Mouse (Mus musculus): Measurements from ENCODE around the gene Kdm2b. TPM values are rescaled to one million over a fixed set of nuclear protein-coding genes. Genes with fewer than 3 reads are reported as not detected.

Kdm2b gene
- polyA plus RNA-seq, 1 experiment from 2014 or later = 92.2 TPM

DNA sequence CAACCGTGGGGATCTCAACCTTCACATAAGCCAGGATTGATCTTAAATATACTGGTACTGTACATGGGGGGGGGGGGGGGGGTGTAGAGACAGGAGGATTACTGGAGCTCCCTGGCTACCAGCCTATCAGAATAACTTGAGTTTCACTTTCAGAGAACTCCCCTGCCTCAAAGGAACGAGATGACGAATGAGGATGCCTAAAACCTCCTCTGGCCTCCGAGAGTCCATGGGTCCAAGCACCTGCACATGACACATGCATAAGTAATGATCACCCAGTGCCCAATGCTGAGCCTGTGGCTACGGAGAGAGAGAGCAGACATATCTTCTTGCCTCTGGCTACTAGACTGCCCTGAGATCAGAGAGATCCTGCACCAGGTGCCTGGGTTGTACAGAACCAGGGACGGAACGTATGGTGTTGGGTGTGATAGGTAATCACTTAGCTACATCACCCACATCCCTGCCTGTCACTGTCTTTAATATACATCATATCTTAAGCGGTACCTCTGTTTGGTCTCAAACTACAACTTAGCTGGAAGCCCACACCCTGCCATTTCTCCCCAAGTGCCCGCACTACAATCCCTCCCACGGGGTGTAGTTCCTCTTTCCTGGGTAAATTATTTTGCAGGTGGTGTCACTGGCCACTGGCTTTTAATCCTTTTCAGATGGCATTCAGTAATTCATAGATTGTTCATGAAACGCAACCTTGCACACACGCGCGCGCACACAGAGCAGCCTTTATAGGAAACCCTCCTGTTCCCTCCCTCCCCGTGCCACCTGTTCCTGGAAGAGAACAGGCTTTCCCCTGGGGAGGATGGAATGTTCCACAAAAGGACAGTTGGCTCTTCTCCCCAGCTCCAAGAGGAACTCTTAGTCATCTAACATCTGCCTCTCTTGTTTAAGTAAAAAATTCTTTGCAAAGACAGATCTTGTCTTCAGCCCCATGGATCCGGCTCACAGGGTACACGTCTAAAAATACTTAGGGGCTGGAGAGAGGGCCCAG, 7.9 kb upstream of the Kdm2b start:
- Histone ChIP-seq H3K9me3 (ENCODE audit: low read length) (no peaks in the 10 kb centered on the region), H3K27me3 (ENCODE audit: insufficient read depth, low read length) (no peaks in the 10 kb centered on the region), H3K36me3 (ENCODE audit: insufficient read depth, low read length) (no peaks in the 10 kb centered on the region), H3K4me1 (ENCODE audit: insufficient read depth, low read length) (peaks cover 19% of the 10 kb centered on the region), H3K9ac (replicated peaks; ENCODE audit: low read length) (no peak overlapping the region), H3K4me3 (ENCODE audit: low read length) (no peak overlapping the region), H3K27ac (ENCODE audit: low read length) (no peak overlapping the region), H3K4me2 (replicated peaks; ENCODE audit: low read depth, low read length) (no peak overlapping the region)
- 82% methylated on average over 18 of the region's 18 CpGs for WGBS
- ATAC-seq (ENCODE audit: low FRiP score, low TSS enrichment) = no peak

GRCm38 (mm10) chr5:122994910-122995309, 5.3 kb upstream of the Kdm2b start:
- no peaks in the 10 kb centered on the region for H3K9me3 ChIP-seq (ENCODE audit: low read length)
- no peak for ATAC-seq (ENCODE audit: low FRiP score, low TSS enrichment)
- no peaks in the 10 kb centered on the region for H3K36me3 ChIP-seq (ENCODE audit: insufficient read depth, low read length)
- WGBS = 0% methylated on average over 1 of the region's 1 CpGs
- no peak overlapping the region for H3K4me3 ChIP-seq (ENCODE audit: low read length)
- peaks cover 41% of the 10 kb centered on the region for H3K4me1 ChIP-seq (ENCODE audit: insufficient read depth, low read length)
- peak overlapping the region; percentile 70 for H3K27ac ChIP-seq (ENCODE audit: low read length)
- no peaks in the 10 kb centered on the region for H3K27me3 ChIP-seq (ENCODE audit: insufficient read depth, low read length)
- H3K4me2 ChIP-seq (replicated peaks; ENCODE audit: low read depth, low read length) = peak overlapping the region; percentile 52
- peak overlapping the region; percentile 0; the same call in 1 of the 2 replicates for H3K9ac ChIP-seq (replicated peaks; ENCODE audit: low read length)

- H3K9ac ChIP-seq (replicated peaks; ENCODE audit: low read length) = peak overlapping the region; percentile 40
- no peaks in the 10 kb centered on the region for H3K27me3 ChIP-seq (ENCODE audit: insufficient read depth, low read length)
- ATAC-seq (ENCODE audit: low FRiP score, low TSS enrichment) = peak; percentile 93
- H3K9me3 ChIP-seq (ENCODE audit: low read length) = no peaks in the 10 kb centered on the region
- peak overlapping the region; percentile 52 for H3K4me2 ChIP-seq (replicated peaks; ENCODE audit: low read depth, low read length)
- peaks cover 46% of the 10 kb centered on the region for H3K4me1 ChIP-seq (ENCODE audit: insufficient read depth, low read length)
- peak overlapping the region; percentile 78 for H3K27ac ChIP-seq (ENCODE audit: low read length)
- no peaks in the 10 kb centered on the region for H3K36me3 ChIP-seq (ENCODE audit: insufficient read depth, low read length)
- peak overlapping the region; percentile 33 for H3K4me3 ChIP-seq (ENCODE audit: low read length)
- WGBS = 5% methylated on average over 5 of the region's 5 CpGs
Observed at GRCm38 (mm10) chr5:122994303-122994846, 4.8 kb upstream of the Kdm2b start.

- Histone ChIP-seq H3K4me3 (ENCODE audit: low read length) (peak overlapping the region; percentile 33; the same call in 1 of the 2 replicates), H3K27me3 (ENCODE audit: insufficient read depth, low read length) (no peaks in the 10 kb centered on the region), H3K36me3 (ENCODE audit: insufficient read depth, low read length) (no peaks in the 10 kb centered on the region), H3K27ac (ENCODE audit: low read length) (peak overlapping the region; percentile 78; the same call in 1 of the 2 replicates), H3K9me3 (ENCODE audit: low read length) (no peaks in the 10 kb centered on the region), H3K4me1 (ENCODE audit: insufficient read depth, low read length) (peaks cover 47% of the 10 kb centered on the region), H3K9ac (replicated peaks; ENCODE audit: low read length) (peak overlapping the region; percentile 40; the same call in 1 of the 2 replicates), H3K4me2 (replicated peaks; ENCODE audit: low read depth, low read length) (peak overlapping the region; percentile 52)
- no peak for ATAC-seq (ENCODE audit: low FRiP score, low TSS enrichment)
- 36% methylated on average over 2 of the region's 2 CpGs for WGBS
Observed at GRCm38 (mm10) chr5:122993811-122994210, 4.2 kb upstream of the Kdm2b start.

GRCm38 (mm10) chr5:122991350-122992004, 1.9 kb upstream of the Kdm2b start:
- Histone ChIP-seq H3K4me2 (replicated peaks; ENCODE audit: low read depth, low read length) (peak overlapping the region; percentile 96), H3K4me3 (ENCODE audit: low read length) (no peak overlapping the region; the same call in 1 of the 2 replicates), H3K36me3 (ENCODE audit: insufficient read depth, low read length) (no peaks in the 10 kb centered on the region), H3K27me3 (ENCODE audit: insufficient read depth, low read length) (no peaks in the 10 kb centered on the region), H3K9ac (replicated peaks; ENCODE audit: low read length) (peak overlapping the region; percentile 88), H3K27ac (ENCODE audit: low read length) (peak overlapping the region; percentile 4; the same call in 1 of the 2 replicates), H3K9me3 (ENCODE audit: low read length) (no peaks in the 10 kb centered on the region), H3K4me1 (ENCODE audit: insufficient read depth, low read length) (peaks cover 61% of the 10 kb centered on the region)
- 37% methylated on average over 5 of the region's 5 CpGs for WGBS
- no peak for ATAC-seq (ENCODE audit: low FRiP score, low TSS enrichment)

- H3K9me3 ChIP-seq (ENCODE audit: low read length) = no peaks in the 10 kb centered on the region
- peak overlapping the region; percentile 96 for H3K4me2 ChIP-seq (replicated peaks; ENCODE audit: low read depth, low read length)
- H3K9ac ChIP-seq (replicated peaks; ENCODE audit: low read length) = peak overlapping the region; percentile 88
- H3K36me3 ChIP-seq (ENCODE audit: insufficient read depth, low read length) = no peaks in the 10 kb centered on the region
- peak overlapping the region; percentile 96 for H3K27ac ChIP-seq (ENCODE audit: low read length)
- H3K4me1 ChIP-seq (ENCODE audit: insufficient read depth, low read length) = peaks cover 70% of the 10 kb centered on the region
- ATAC-seq (ENCODE audit: low FRiP score, low TSS enrichment) = no peak
- H3K4me3 ChIP-seq (ENCODE audit: low read length) = peak overlapping the region; percentile 80
- 23% methylated on average over 16 of the region's 16 CpGs for WGBS
- no peaks in the 10 kb centered on the region for H3K27me3 ChIP-seq (ENCODE audit: insufficient read depth, low read length)
Observed at GRCm38 (mm10) chr5:122990411-122991160, 963 bp upstream of the Kdm2b start.

- peak; percentile 57 for ATAC-seq (ENCODE audit: low FRiP score, low TSS enrichment)
- Histone ChIP-seq H3K27me3 (ENCODE audit: insufficient read depth, low read length) (no peaks in the 10 kb centered on the region), H3K27ac (ENCODE audit: low read length) (peak overlapping the region; percentile 96), H3K4me1 (ENCODE audit: insufficient read depth, low read length) (peaks cover 66% of the 10 kb centered on the region), H3K9me3 (ENCODE audit: low read length) (no peaks in the 10 kb centered on the region), H3K4me2 (replicated peaks; ENCODE audit: low read depth, low read length) (peak overlapping the region; percentile 96), H3K4me3 (ENCODE audit: low read length) (peak overlapping the region; percentile 80), H3K9ac (replicated peaks; ENCODE audit: low read length) (peak overlapping the region; percentile 88), H3K36me3 (ENCODE audit: insufficient read depth, low read length) (no peaks in the 10 kb centered on the region)
- WGBS = under 1% methylated on average over 25 of the region's 39 CpGs
Observed at GRCm38 (mm10) chr5:122989001-122989525, 560 bp downstream of the Kdm2b start.

DNA sequence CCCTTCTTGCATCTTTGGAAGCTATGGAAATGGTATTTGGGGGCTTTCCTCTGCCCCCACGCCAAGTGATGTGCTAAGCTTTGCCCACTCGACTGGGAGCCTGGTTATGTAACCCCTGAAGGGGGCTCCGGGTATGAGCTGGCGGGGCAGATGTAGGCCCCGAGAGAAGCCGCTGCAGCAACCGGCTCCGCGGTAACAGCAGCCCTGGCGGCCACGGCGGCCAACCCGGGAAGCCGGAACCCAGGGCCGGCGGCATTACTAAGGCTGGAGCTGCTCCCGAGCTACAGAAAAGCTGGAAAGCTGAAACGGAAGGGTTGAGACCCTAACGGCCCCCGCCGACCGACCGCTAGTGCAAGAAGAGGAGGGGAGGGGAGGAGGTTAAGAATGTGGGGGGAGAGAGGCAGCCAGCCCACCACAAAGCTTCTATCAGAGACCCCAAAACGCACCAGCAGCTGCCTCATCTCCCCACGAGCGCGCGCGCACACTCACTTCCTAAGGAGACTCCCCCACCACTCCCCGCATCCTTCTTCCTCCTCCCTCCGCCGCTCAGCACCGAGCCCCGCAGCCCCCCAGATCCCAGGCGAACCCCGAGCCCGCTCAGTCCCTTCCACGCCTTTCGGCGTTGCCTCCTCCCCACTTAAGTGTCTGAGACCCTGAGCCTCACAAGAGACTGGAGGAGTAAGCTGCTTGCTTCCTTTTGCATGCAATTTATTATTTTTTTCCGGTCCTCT, 1.4 kb downstream of the Kdm2b start:
- H3K27ac ChIP-seq (ENCODE audit: low read length) = peak overlapping the region; percentile 96
- peaks cover 61% of the 10 kb centered on the region for H3K4me1 ChIP-seq (ENCODE audit: insufficient read depth, low read length)
- H3K27me3 ChIP-seq (ENCODE audit: insufficient read depth, low read length) = no peaks in the 10 kb centered on the region
- peak overlapping the region; percentile 80 for H3K4me3 ChIP-seq (ENCODE audit: low read length)
- peak overlapping the region; percentile 88 for H3K9ac ChIP-seq (replicated peaks; ENCODE audit: low read length)
- no peaks in the 10 kb centered on the region for H3K9me3 ChIP-seq (ENCODE audit: low read length)
- H3K4me2 ChIP-seq (replicated peaks; ENCODE audit: low read depth, low read length) = peak overlapping the region; percentile 96
- H3K36me3 ChIP-seq (ENCODE audit: insufficient read depth, low read length) = no peaks in the 10 kb centered on the region
- 0% methylated on average over 40 of the region's 41 CpGs for WGBS
- ATAC-seq (ENCODE audit: low FRiP score, low TSS enrichment) = 0 out of 2 replicates have a peak, but pooled peaks have one; percentile 10
